Mouse (Mus musculus): ENCODE results near the gene Enkd1. TPM values are rescaled to one million over a fixed set of nuclear protein-coding genes. Genes with fewer than 3 reads are reported as not detected.

The Enkd1 gene
- polyA plus RNA-seq, 1 experiment from 2014 or later: 19.0 TPM

GRCm38 (mm10) chr8:105706426-105706825, 1.6 kb downstream of the Enkd1 start:
- no peak for DNase-seq (ENCODE audit: low spot score)
- ATAC-seq: no peak
- H3K27ac ChIP-seq (ENCODE audit: low read depth, low read length): no peak overlapping the region
- peaks cover 19% of the 10 kb centered on the region for H3K36me3 ChIP-seq (ENCODE audit: control insufficient read depth, insufficient read depth, low read length)
- peak overlapping the region; percentile 73; the same call in 1 of the 2 replicates for H3K9ac ChIP-seq (ENCODE audit: low read length)
- peak overlapping the region; percentile 59; the same call in 1 of the 2 replicates for H3K4me3 ChIP-seq (ENCODE audit: low read depth, low read length)
- H3K9me3 ChIP-seq (replicated peaks; ENCODE audit: control insufficient read depth, low read length): no peaks in the 10 kb centered on the region
- WGBS: 75% methylated on average over 12 of the region's 12 CpGs
- H3K4me1 ChIP-seq (ENCODE audit: control insufficient read depth, insufficient read depth, low read length): peaks cover 13% of the 10 kb centered on the region
- H3K27me3 ChIP-seq (replicated peaks; ENCODE audit: control insufficient read depth, insufficient read depth, low read length): no peaks in the 10 kb centered on the region
- peak overlapping the region; percentile 89 for H3K4me2 ChIP-seq (ENCODE audit: low read length)

GRCm38 (mm10) chr8:105704955-105705354, 3.1 kb downstream of the Enkd1 start:
- no peak overlapping the region for H3K4me2 ChIP-seq (ENCODE audit: low read length)
- 91% methylated on average over 6 of the region's 6 CpGs for WGBS
- no peaks in the 10 kb centered on the region for H3K9me3 ChIP-seq (replicated peaks; ENCODE audit: control insufficient read depth, low read length)
- no peak for ATAC-seq
- H3K27ac ChIP-seq (ENCODE audit: low read depth, low read length): no peak overlapping the region
- no peak overlapping the region for H3K4me3 ChIP-seq (ENCODE audit: low read depth, low read length)
- H3K9ac ChIP-seq (ENCODE audit: low read length): no peak overlapping the region
- peaks cover 17% of the 10 kb centered on the region for H3K4me1 ChIP-seq (ENCODE audit: control insufficient read depth, insufficient read depth, low read length)
- H3K27me3 ChIP-seq (replicated peaks; ENCODE audit: control insufficient read depth, insufficient read depth, low read length): no peaks in the 10 kb centered on the region
- no peak for DNase-seq (ENCODE audit: low spot score)
- peaks cover 19% of the 10 kb centered on the region for H3K36me3 ChIP-seq (ENCODE audit: control insufficient read depth, insufficient read depth, low read length)

- no peak overlapping the region for H3K4me2 ChIP-seq (ENCODE audit: low read length)
- H3K27me3 ChIP-seq (replicated peaks; ENCODE audit: control insufficient read depth, insufficient read depth, low read length): no peaks in the 10 kb centered on the region
- DNase-seq (ENCODE audit: low spot score) (no peak), ATAC-seq (no peak)
- H3K4me3 ChIP-seq (ENCODE audit: low read depth, low read length): no peak overlapping the region
- no peak overlapping the region for H3K9ac ChIP-seq (ENCODE audit: low read length)
- H3K27ac ChIP-seq (ENCODE audit: low read depth, low read length): no peak overlapping the region
- WGBS: 94% methylated on average over 34 of the region's 34 CpGs
- H3K9me3 ChIP-seq (replicated peaks; ENCODE audit: control insufficient read depth, low read length): no peaks in the 10 kb centered on the region
- H3K4me1 ChIP-seq (ENCODE audit: control insufficient read depth, insufficient read depth, low read length): peaks cover 21% of the 10 kb centered on the region
- H3K36me3 ChIP-seq (ENCODE audit: control insufficient read depth, insufficient read depth, low read length): peaks cover 22% of the 10 kb centered on the region
These were observed 3.7 kb downstream of the Enkd1 start for GRCm38 (mm10) chr8:105704146-105704812.

- no peak overlapping the region for H3K4me2 ChIP-seq (ENCODE audit: low read length)
- H3K4me1 ChIP-seq (ENCODE audit: control insufficient read depth, insufficient read depth, low read length): peaks cover 21% of the 10 kb centered on the region
- no peaks in the 10 kb centered on the region for H3K27me3 ChIP-seq (replicated peaks; ENCODE audit: control insufficient read depth, insufficient read depth, low read length)
- ATAC-seq (no peak), DNase-seq (ENCODE audit: low spot score) (no peak)
- H3K36me3 ChIP-seq (ENCODE audit: control insufficient read depth, insufficient read depth, low read length): peaks cover 33% of the 10 kb centered on the region
- no peak overlapping the region for H3K27ac ChIP-seq (ENCODE audit: low read depth, low read length)
- no peak overlapping the region for H3K9ac ChIP-seq (ENCODE audit: low read length)
- H3K4me3 ChIP-seq (ENCODE audit: low read depth, low read length): no peak overlapping the region
- H3K9me3 ChIP-seq (replicated peaks; ENCODE audit: control insufficient read depth, low read length): no peaks in the 10 kb centered on the region
- 93% methylated on average over 24 of the region's 24 CpGs for WGBS
These were observed 5.1 kb downstream of the Enkd1 start for GRCm38 (mm10) chr8:105702731-105703415.

DNA sequence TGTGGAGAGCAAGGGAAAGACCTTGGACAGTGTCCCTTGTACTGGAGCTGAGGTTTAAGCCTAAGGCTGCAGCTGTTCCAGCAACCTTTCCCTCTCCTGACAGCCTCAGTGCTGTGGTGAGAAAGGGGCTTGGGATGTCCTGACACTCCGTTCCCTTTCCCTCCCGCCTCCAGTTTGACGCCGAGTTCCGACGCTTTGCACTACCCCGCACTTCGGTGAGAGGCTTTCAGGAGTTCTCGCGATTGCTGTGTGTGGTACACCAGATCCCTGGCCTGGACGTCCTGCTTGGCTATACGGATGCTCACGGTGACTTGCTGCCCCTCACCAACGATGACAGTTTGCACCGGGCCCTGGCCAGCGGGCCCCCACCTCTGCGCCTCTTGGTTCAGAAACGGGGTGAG, 6.0 kb downstream of the Enkd1 start:
- Histone ChIP-seq H3K36me3 (ENCODE audit: control insufficient read depth, insufficient read depth, low read length) (peaks cover 42% of the 10 kb centered on the region), H3K27ac (ENCODE audit: low read depth, low read length) (peak overlapping the region; percentile 89), H3K9ac (ENCODE audit: low read length) (peak overlapping the region; percentile 76), H3K4me2 (ENCODE audit: low read length) (peak overlapping the region; percentile 97), H3K4me3 (ENCODE audit: low read depth, low read length) (peak overlapping the region; percentile 65), H3K4me1 (ENCODE audit: control insufficient read depth, insufficient read depth, low read length) (peaks cover 15% of the 10 kb centered on the region), H3K9me3 (replicated peaks; ENCODE audit: control insufficient read depth, low read length) (no peaks in the 10 kb centered on the region), H3K27me3 (replicated peaks; ENCODE audit: control insufficient read depth, insufficient read depth, low read length) (no peaks in the 10 kb centered on the region)
- DNase-seq (ENCODE audit: low spot score): no peak
- WGBS: 30% methylated on average over 18 of the region's 18 CpGs
- peak; percentile 6; the same call in 1 of the 2 replicates for ATAC-seq

DNA sequence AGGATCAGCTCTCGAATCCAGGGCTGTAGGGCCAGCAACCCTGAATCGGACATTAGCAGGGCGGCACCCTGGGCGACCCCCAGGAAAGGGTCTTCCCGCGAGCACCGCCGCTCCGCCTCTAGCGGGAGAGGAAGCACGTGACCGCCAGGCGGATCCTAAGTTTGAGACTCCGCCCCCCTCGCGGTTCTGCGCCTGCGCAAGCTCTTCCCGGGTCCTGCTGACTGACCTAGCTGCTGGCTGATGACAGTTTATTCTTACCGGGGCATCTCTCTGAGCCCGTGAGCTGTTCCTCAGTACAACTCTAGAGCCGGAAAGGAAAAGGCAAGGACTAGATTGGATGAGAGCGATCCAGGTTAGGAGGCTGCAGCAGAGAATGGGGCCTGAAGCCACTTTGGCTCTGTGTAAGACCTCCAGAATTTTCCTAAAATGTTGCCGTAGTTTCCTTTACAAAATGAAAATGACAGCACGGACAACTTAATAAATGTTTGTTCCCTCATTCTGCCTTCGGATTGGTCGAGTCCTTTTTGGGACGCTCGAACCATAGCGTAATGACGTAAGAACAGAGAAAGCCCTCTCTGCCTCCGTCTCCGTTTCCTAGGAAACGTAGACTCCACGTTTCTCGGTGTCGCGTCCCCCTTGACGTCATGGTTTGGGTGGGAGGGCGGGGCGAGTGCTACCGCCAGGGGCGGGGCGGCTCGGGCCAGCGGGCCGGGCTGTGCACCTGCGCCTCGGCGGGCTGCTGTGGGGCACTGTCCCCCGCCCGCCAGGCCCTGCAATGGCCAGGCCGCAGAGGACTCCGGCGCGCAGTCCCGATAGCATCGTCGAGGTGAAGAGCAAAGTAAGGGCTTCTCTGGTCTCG, 6.8 kb downstream of the Enkd1 start, which contains the start of the genes Acd and Pard6a:
Gene Acd, minus strand, starts transcription at position 137 of the 859 bp plus-strand sequence.
Gene Pard6a, plus strand, starts transcription at position 183 of the 859 bp plus-strand sequence.
- peak within 1 kb of the TSS; percentile 89 for H3K27ac ChIP-seq (ENCODE audit: low read depth, low read length)
- peaks cover 50% of the 10 kb centered on the region for H3K36me3 ChIP-seq (ENCODE audit: control insufficient read depth, insufficient read depth, low read length)
- peak within 1 kb of the TSS; percentile 76 for H3K9ac ChIP-seq (ENCODE audit: low read length)
- H3K4me1 ChIP-seq (ENCODE audit: control insufficient read depth, insufficient read depth, low read length): peaks cover 13% of the 10 kb centered on the region
- H3K9me3 ChIP-seq (replicated peaks; ENCODE audit: control insufficient read depth, low read length): no peaks in the 10 kb centered on the region
- DNase-seq (ENCODE audit: low spot score) (peak; percentile 97), ATAC-seq (peak; percentile 83)
- no peaks in the 10 kb centered on the region for H3K27me3 ChIP-seq (replicated peaks; ENCODE audit: control insufficient read depth, insufficient read depth, low read length)
- peak within 1 kb of the TSS; percentile 65 for H3K4me3 ChIP-seq (ENCODE audit: low read depth, low read length)
- peak within 1 kb of the TSS; percentile 97 for H3K4me2 ChIP-seq (ENCODE audit: low read length)
- under 1% methylated on average over 60 of the region's 60 CpGs for WGBS

- Histone ChIP-seq H3K9ac (ENCODE audit: low read length) (peak overlapping the region; percentile 76), H3K4me1 (ENCODE audit: control insufficient read depth, insufficient read depth, low read length) (peaks cover 13% of the 10 kb centered on the region), H3K4me2 (ENCODE audit: low read length) (peak overlapping the region; percentile 97), H3K9me3 (replicated peaks; ENCODE audit: control insufficient read depth, low read length) (no peaks in the 10 kb centered on the region), H3K36me3 (ENCODE audit: control insufficient read depth, insufficient read depth, low read length) (peaks cover 56% of the 10 kb centered on the region), H3K27me3 (replicated peaks; ENCODE audit: control insufficient read depth, insufficient read depth, low read length) (no peaks in the 10 kb centered on the region), H3K27ac (ENCODE audit: low read depth, low read length) (peak overlapping the region; percentile 89; the same call in 1 of the 2 replicates), H3K4me3 (ENCODE audit: low read depth, low read length) (peak overlapping the region; percentile 65)
- DNase-seq (ENCODE audit: low spot score): no peak
- peak; percentile 56 for ATAC-seq
- WGBS: 0% methylated on average over 21 of the region's 21 CpGs
These were observed 7.4 kb downstream of the Enkd1 start for GRCm38 (mm10) chr8:105700566-105700965.

- peak overlapping the region; percentile 97 for H3K4me2 ChIP-seq (ENCODE audit: low read length)
- H3K9ac ChIP-seq (ENCODE audit: low read length): peak overlapping the region; percentile 76
- no peak for ATAC-seq
- H3K4me3 ChIP-seq (ENCODE audit: low read depth, low read length): peak overlapping the region; percentile 65
- WGBS: 90% methylated on average over 11 of the region's 11 CpGs
- no peak for DNase-seq (ENCODE audit: low spot score)
- peaks cover 56% of the 10 kb centered on the region for H3K36me3 ChIP-seq (ENCODE audit: control insufficient read depth, insufficient read depth, low read length)
- no peaks in the 10 kb centered on the region for H3K27me3 ChIP-seq (replicated peaks; ENCODE audit: control insufficient read depth, insufficient read depth, low read length)
- H3K27ac ChIP-seq (ENCODE audit: low read depth, low read length): no peak overlapping the region
- H3K9me3 ChIP-seq (replicated peaks; ENCODE audit: control insufficient read depth, low read length): no peaks in the 10 kb centered on the region
- H3K4me1 ChIP-seq (ENCODE audit: control insufficient read depth, insufficient read depth, low read length): peaks cover 13% of the 10 kb centered on the region
These were observed 8.4 kb downstream of the Enkd1 start for GRCm38 (mm10) chr8:105699488-105700215.
